Mouse (Mus musculus) heart, postnatal 0 days (tissue): ENCODE results near the gene Klk12.

Source experiments
- CTCF ChIP-seq: IDR thresholded peaks from 2 replicates; pipeline ENCODE4 v1.5.1; 2016; ENCODE audit warnings: antibody characterized with exemption, control low read depth, low read depth
- EP300 ChIP-seq: IDR thresholded peaks from 2 replicates; pipeline ENCODE4 v1.6.1; 2016; ENCODE audit warnings: antibody characterized with exemption, low read depth

DNA sequence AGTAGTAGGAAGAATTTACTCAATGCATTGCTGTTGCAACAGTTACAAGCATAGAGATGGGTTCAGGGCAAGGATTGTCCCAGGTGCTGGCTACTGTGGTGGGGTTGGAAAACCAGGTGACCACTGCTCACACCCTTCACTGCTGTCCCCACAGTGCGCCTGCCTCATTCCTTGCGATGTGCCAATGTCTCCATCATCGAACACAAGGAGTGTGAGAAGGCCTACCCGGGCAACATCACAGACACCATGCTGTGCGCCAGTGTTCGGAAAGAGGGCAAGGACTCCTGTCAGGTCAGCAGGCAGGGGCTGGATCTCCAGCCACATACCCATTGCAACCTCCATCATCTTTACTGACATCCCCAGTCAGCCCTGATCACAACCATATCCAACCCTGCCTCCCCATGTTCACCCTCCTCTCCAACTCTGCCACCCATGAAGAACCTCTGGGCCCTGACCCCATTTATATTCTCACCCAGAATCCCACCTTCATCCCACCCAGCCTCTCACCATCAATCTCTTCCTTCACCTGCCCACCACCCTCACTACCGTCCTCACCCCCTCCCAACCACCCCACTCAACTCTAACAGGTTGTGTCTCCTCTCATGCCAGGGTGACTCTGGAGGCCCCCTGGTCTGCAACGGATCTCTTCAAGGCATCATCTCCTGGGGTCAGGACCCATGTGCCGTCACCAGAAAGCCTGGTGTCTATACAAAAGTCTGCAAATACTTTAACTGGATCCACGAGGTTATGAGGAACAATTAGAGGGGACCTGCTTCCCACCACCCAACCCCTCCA, 9.7 kb downstream of the Klk12 start:
- no peak for TF ChIP-seq CTCF
- TF ChIP-seq EP300, result no peak
